Mouse (Mus musculus) hindbrain, embryonic 12.5 days (tissue): ENCODE measurements around the gene Fam25c. TPM values are rescaled to one million over a fixed set of nuclear protein-coding genes. Genes with fewer than 3 reads are reported as not detected.
"Not testable (repeated sequence)": the region's sequence is repeated elsewhere in the genome, so short reads cannot be mapped to it uniquely, and the experiment has no call there.

Source experiments
- ATAC-seq: fragments of 200-750 bp; cut with Nextera tagmentation; 2 replicates; pipeline ENCODE4 v1.8.0; 2017; ENCODE audit warnings: moderate TSS enrichment; ENCODE audit not compliant: low FRiP score
- H3K27ac ChIP-seq: fragments of 300-500 bp; sonication (generic); 2 replicates; pipeline ENCODE4 v1.5.1; 2016; ENCODE audit warnings: mild to moderate bottlenecking
- H3K27me3 ChIP-seq: fragments of 300-500 bp; sonication (generic); 2 replicates; pipeline ENCODE4 v1.6.1; 2016; ENCODE audit warnings: mild to moderate bottlenecking
- H3K36me3 ChIP-seq: fragments of 300-500 bp; sonication (generic); 2 replicates; pipeline ENCODE4 v1.6.1; 2016; ENCODE audit warnings: mild to moderate bottlenecking
- H3K4me1 ChIP-seq: fragments of 300-500 bp; sonication (generic); 2 replicates; pipeline ENCODE4 v1.6.1; 2016
- H3K4me2 ChIP-seq: fragments of 300-500 bp; sonication (generic); replicated peaks from 2 replicates; pipeline ENCODE4 v1.6.1; 2016; ENCODE audit warnings: mild to moderate bottlenecking
- H3K4me3 ChIP-seq: fragments of 300-500 bp; sonication (generic); 2 replicates; pipeline ENCODE4 v1.5.1; 2016; ENCODE audit warnings: mild to moderate bottlenecking
- H3K9ac ChIP-seq: fragments of 300-500 bp; sonication (generic); 2 replicates; pipeline ENCODE4 v1.6.1; 2016; ENCODE audit warnings: mild to moderate bottlenecking, moderate library complexity
- H3K9me3 ChIP-seq: fragments of 300-500 bp; sonication (generic); replicated peaks from 2 replicates; pipeline ENCODE4 v1.6.1; 2016; ENCODE audit warnings: mild to moderate bottlenecking
- WGBS: fragments of 180-500 bp; shearing (Covaris S2); methylation state at CpG from one replicate; pipeline ENCODE4 v1.1.7; 2016; 5-methylcytosine and 5-hydroxymethylcytosine counted together
- polyA plus RNA-seq: library from polyadenylated mRNA; unstranded; fragments of >200 nt; fragmentation: Nextera tagmentation; extraction: Ambion mirVana; gene quantifications from 2 replicates; pipeline ENCODE4 v1.2.1, GENCODE M21; 2016

Fam25c gene
- polyA plus RNA-seq, 1 experiment from 2014 or later, result not detected

- no peak overlapping the region for H3K4me2 ChIP-seq
- no peak for ATAC-seq
- H3K27me3 ChIP-seq, result no peaks in the 10 kb centered on the region
- no peak overlapping the region for H3K9ac ChIP-seq
- H3K9me3 ChIP-seq, result no peaks in the 10 kb centered on the region
- WGBS, result 94% methylated on average over 2 of the region's 2 CpGs
- no peak overlapping the region for H3K27ac ChIP-seq
- H3K4me1 ChIP-seq, result peaks cover 19% of the 10 kb centered on the region
- H3K4me3 ChIP-seq, result no peak overlapping the region
- peaks cover 22% of the 10 kb centered on the region for H3K36me3 ChIP-seq
These were observed 38.9 kb downstream of the Fam25c start for GRCm38 (mm10) chr14:34316346-34316745.

GRCm38 (mm10) chr14:34314796-34315195, 40.4 kb downstream of the Fam25c start:
- no peak overlapping the region for H3K9ac ChIP-seq
- no peaks in the 10 kb centered on the region for H3K9me3 ChIP-seq
- H3K4me3 ChIP-seq, result no peak overlapping the region
- peaks cover 21% of the 10 kb centered on the region for H3K4me1 ChIP-seq
- WGBS, result 90% methylated on average over 3 of the region's 3 CpGs
- H3K27ac ChIP-seq, result no peak overlapping the region
- ATAC-seq, result no peak
- no peak overlapping the region for H3K4me2 ChIP-seq
- no peaks in the 10 kb centered on the region for H3K27me3 ChIP-seq
- peaks cover 11% of the 10 kb centered on the region for H3K36me3 ChIP-seq

- H3K27ac ChIP-seq, ATAC-seq, H3K9me3 ChIP-seq, H3K4me3 ChIP-seq, H3K27me3 ChIP-seq, H3K9ac ChIP-seq, H3K36me3 ChIP-seq: not testable (repeated sequence)
- H3K4me2 ChIP-seq, result 0 out of 2 replicates have a peak overlapping the region, but pooled peaks have one; percentile 4
- WGBS, result 90% methylated on average over 8 of the region's 8 CpGs
- H3K4me1 ChIP-seq, result peaks cover 22% of the 10 kb centered on the region
These were observed 40.9 kb downstream of the Fam25c start for GRCm38 (mm10) chr14:34314383-34314782.

GRCm38 (mm10) chr14:34313612-34314011, 41.6 kb downstream of the Fam25c start:
- 89% methylated on average over 3 of the region's 3 CpGs for WGBS

GRCm38 (mm10) chr14:34312339-34313048, 42.7 kb downstream of the Fam25c start:
- H3K4me2 ChIP-seq, result peak overlapping the region; percentile 65
- no peak overlapping the region for H3K27ac ChIP-seq
- ATAC-seq, result no peak
- no peaks in the 10 kb centered on the region for H3K9me3 ChIP-seq
- no peaks in the 10 kb centered on the region for H3K27me3 ChIP-seq
- H3K4me3 ChIP-seq, result peak overlapping the region; percentile 96
- peaks cover 22% of the 10 kb centered on the region for H3K4me1 ChIP-seq
- H3K9ac ChIP-seq, result peak overlapping the region; percentile 49
- WGBS, result 16% methylated on average over 5 of the region's 6 CpGs
- H3K36me3 ChIP-seq, result no peaks in the 10 kb centered on the region

More at GRCm38 (mm10) chr14:34313612-34314011, 41.6 kb downstream of the Fam25c start:
- peaks cover 6% of the 10 kb centered on the region; the same call in 1 of the 2 replicates for H3K36me3 ChIP-seq
- no peaks in the 10 kb centered on the region for H3K9me3 ChIP-seq
- H3K4me1 ChIP-seq, result peaks cover 22% of the 10 kb centered on the region
- H3K9ac ChIP-seq, result no peak overlapping the region
- no peak overlapping the region for H3K4me3 ChIP-seq
- no peak for ATAC-seq
- no peak overlapping the region for H3K27ac ChIP-seq
- peak overlapping the region; percentile 4; the same call in 1 of the 2 replicates for H3K4me2 ChIP-seq
- H3K27me3 ChIP-seq, result no peaks in the 10 kb centered on the region

GRCm38 (mm10) chr14:34311691-34312090, 43.5 kb downstream of the Fam25c start:
- no peaks in the 10 kb centered on the region for H3K36me3 ChIP-seq
- peak overlapping the region; percentile 65 for H3K4me2 ChIP-seq
- H3K27me3 ChIP-seq, result no peaks in the 10 kb centered on the region
- peak overlapping the region; percentile 96 for H3K4me3 ChIP-seq
- no peaks in the 10 kb centered on the region for H3K9me3 ChIP-seq
- 1% methylated on average over 4 of the region's 4 CpGs for WGBS
- ATAC-seq, result no peak
- H3K9ac ChIP-seq, result peak overlapping the region; percentile 94
- H3K4me1 ChIP-seq, result peaks cover 22% of the 10 kb centered on the region
- no peak overlapping the region for H3K27ac ChIP-seq

- WGBS, result under 1% methylated on average over 43 of the region's 47 CpGs
- ATAC-seq, result peak; percentile 49
- Histone ChIP-seq H3K9ac (peak overlapping the region; percentile 94), H3K4me2 (peak overlapping the region; percentile 65), H3K9me3 (no peaks in the 10 kb centered on the region), H3K36me3 (no peaks in the 10 kb centered on the region), H3K4me1 (peaks cover 22% of the 10 kb centered on the region), H3K27me3 (no peaks in the 10 kb centered on the region), H3K27ac (peak overlapping the region; percentile 97), H3K4me3 (peak overlapping the region; percentile 96)
These were observed 44.1 kb downstream of the Fam25c start for GRCm38 (mm10) chr14:34311021-34311631.

- peak within 1 kb of the TSS; percentile 65 for H3K4me2 ChIP-seq
These were observed 44.8 kb downstream of the Fam25c start, which contains the start of the genes Shld2 and Glud1 for GRCm38 (mm10) chr14:34310234-34310965. Gene Shld2 (minus strand): TSS chr14:34310493. Gene Glud1 (plus strand): TSS chr14:34310727.

GRCm38 (mm10) chr14:34309907-34310233, 45.4 kb downstream of the Fam25c start:
- Histone ChIP-seq H3K4me1 (peaks cover 22% of the 10 kb centered on the region), H3K9me3 (no peaks in the 10 kb centered on the region), H3K27ac (peak overlapping the region; percentile 97), H3K27me3 (no peaks in the 10 kb centered on the region), H3K4me2 (peak overlapping the region; percentile 65), H3K4me3 (peak overlapping the region; percentile 96), H3K36me3 (no peaks in the 10 kb centered on the region), H3K9ac (peak overlapping the region; percentile 94)
- 10% methylated on average over 5 of the region's 5 CpGs for WGBS
- ATAC-seq, result no peak

More at GRCm38 (mm10) chr14:34310234-34310965, 44.8 kb downstream of the Fam25c start, which contains the start of the genes Shld2 and Glud1:
- peak within 1 kb of the TSS; percentile 97 for H3K27ac ChIP-seq
- H3K4me3 ChIP-seq, result peak within 1 kb of the TSS; percentile 96
- H3K4me1 ChIP-seq, result peaks cover 22% of the 10 kb centered on the region
- under 1% methylated on average over 95 of the region's 100 CpGs for WGBS
- no peaks in the 10 kb centered on the region for H3K36me3 ChIP-seq
- H3K27me3 ChIP-seq, result no peaks in the 10 kb centered on the region
- peak; percentile 97 for ATAC-seq
- peak within 1 kb of the TSS; percentile 94 for H3K9ac ChIP-seq
- no peaks in the 10 kb centered on the region for H3K9me3 ChIP-seq

- WGBS, result 92% methylated on average over 4 of the region's 4 CpGs
- H3K9me3 ChIP-seq, result no peaks in the 10 kb centered on the region
- 0 out of 2 replicates have a peak overlapping the region, but pooled peaks have one; percentile 65 for H3K4me2 ChIP-seq
- no peak overlapping the region for H3K27ac ChIP-seq
- no peak overlapping the region for H3K4me3 ChIP-seq
- no peak for ATAC-seq
- H3K27me3 ChIP-seq, result no peaks in the 10 kb centered on the region
- no peak overlapping the region for H3K9ac ChIP-seq
- no peaks in the 10 kb centered on the region for H3K36me3 ChIP-seq
- H3K4me1 ChIP-seq, result peaks cover 22% of the 10 kb centered on the region
These were observed 46.0 kb downstream of the Fam25c start for GRCm38 (mm10) chr14:34309266-34309665.

- no peaks in the 10 kb centered on the region for H3K9me3 ChIP-seq
- no peak overlapping the region for H3K9ac ChIP-seq
- H3K27ac ChIP-seq, result no peak overlapping the region
- no peak overlapping the region for H3K4me3 ChIP-seq
- no peak overlapping the region for H3K4me2 ChIP-seq
- WGBS, result 41% methylated on average over 5 of the region's 5 CpGs
- no peaks in the 10 kb centered on the region for H3K36me3 ChIP-seq
- no peak for ATAC-seq
- H3K4me1 ChIP-seq, result no peaks in the 10 kb centered on the region
- no peaks in the 10 kb centered on the region for H3K27me3 ChIP-seq
These were observed 52.0 kb downstream of the Fam25c start for GRCm38 (mm10) chr14:34303265-34303680.

- H3K4me1 ChIP-seq, result no peaks in the 10 kb centered on the region
- no peak overlapping the region for H3K4me2 ChIP-seq
- H3K9me3 ChIP-seq, result no peaks in the 10 kb centered on the region
- H3K36me3 ChIP-seq, result no peaks in the 10 kb centered on the region
- H3K9ac ChIP-seq, result no peak overlapping the region
- H3K27me3 ChIP-seq, result no peaks in the 10 kb centered on the region
- H3K4me3 ChIP-seq, result no peak overlapping the region
- ATAC-seq, result no peak
- WGBS, result 80% methylated on average over 5 of the region's 5 CpGs
- H3K27ac ChIP-seq, result no peak overlapping the region
These were observed 52.5 kb downstream of the Fam25c start for GRCm38 (mm10) chr14:34302681-34303242.
